Mouse (Mus musculus) thymus, adult 2 months (tissue): ENCODE results near the gene Cacna1d.

Experiments used
- CTCF ChIP-seq: fragments of 200-500 bp; IDR thresholded peaks from 2 replicates; pipeline ENCODE4 v1.5.1; 2012; ENCODE audit warnings: mild to moderate bottlenecking, control low read depth, low read length, moderate library complexity, borderline replicate concordance; ENCODE audit not compliant: control insufficient read depth, poor library complexity, insufficient read depth; ENCODE audit errors: extremely low read depth
- POLR2A ChIP-seq: fragments of 200-500 bp; IDR thresholded peaks from 2 replicates; pipeline ENCODE4 v1.6.1; 2012; ENCODE audit warnings: mild to moderate bottlenecking, low read length, control low read depth, moderate library complexity; ENCODE audit not compliant: control insufficient read depth, poor library complexity, insufficient read depth; ENCODE audit errors: extremely low read depth

- TF ChIP-seq POLR2A (no peak), CTCF (no peak)
Measured at GRCm38 (mm10) chr14:30419458-30419857, 71.8 kb downstream of the Cacna1d start.
